Mouse (Mus musculus) cerebellum, adult 2 months (tissue): ENCODE results near the gene Pold1.

Experiments used
- CTCF ChIP-seq: fragments of 200-500 bp; IDR thresholded peaks from 2 replicates; pipeline ENCODE4 v1.5.1; 2011; ENCODE audit warnings: low read depth, mild to moderate bottlenecking, control low read depth, low read length, moderate library complexity, borderline replicate concordance; ENCODE audit not compliant: insufficient read depth
- POLR2A ChIP-seq: fragments of 200-500 bp; IDR thresholded peaks from 2 replicates; pipeline ENCODE4 v1.6.1; 2011; ENCODE audit warnings: low read length, control low read depth, borderline replicate concordance; ENCODE audit not compliant: insufficient read depth

DNA sequence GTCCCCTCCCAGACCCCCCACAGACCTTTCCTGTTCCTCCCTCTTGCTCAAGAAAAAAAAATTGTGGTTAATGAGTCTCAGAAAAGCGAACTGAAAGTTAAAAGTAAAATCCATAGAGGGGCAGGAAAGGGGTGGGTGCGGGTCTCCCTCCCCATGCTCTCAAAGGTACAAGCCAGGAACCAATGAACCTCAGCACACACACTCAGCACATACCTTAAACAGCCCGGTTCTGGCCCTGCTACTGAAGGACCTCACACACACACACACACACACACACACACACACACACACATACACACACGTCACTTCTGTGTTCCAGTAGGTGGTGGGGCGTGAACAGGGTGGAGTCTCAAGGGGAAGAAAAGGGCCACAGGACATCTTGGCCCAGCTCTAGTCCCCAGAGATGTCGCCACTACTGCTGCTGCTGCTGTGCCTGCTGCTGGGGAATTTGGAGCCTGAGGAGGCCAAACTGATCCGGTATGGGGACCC, 23.6 kb upstream of the Pold1 start, which contains the start of gene Napsa:
- no peak for TF ChIP-seq POLR2A
- no peak for TF ChIP-seq CTCF
